Mouse (Mus musculus): Measurements from ENCODE around the gene Polr2j. TPM values are rescaled to one million over a fixed set of nuclear protein-coding genes. Genes with fewer than 3 reads are reported as not detected.
A peak's percentile ranks its signal among the peaks of the same experiment; 100 is the strongest.
"Not testable (repeated sequence)": the region's sequence is repeated elsewhere in the genome, so short reads cannot be mapped to it uniquely, and the experiment has no call there.

Polr2j gene
- polyA plus RNA-seq, 1 experiment from 2014 or later: 233 TPM

DNA sequence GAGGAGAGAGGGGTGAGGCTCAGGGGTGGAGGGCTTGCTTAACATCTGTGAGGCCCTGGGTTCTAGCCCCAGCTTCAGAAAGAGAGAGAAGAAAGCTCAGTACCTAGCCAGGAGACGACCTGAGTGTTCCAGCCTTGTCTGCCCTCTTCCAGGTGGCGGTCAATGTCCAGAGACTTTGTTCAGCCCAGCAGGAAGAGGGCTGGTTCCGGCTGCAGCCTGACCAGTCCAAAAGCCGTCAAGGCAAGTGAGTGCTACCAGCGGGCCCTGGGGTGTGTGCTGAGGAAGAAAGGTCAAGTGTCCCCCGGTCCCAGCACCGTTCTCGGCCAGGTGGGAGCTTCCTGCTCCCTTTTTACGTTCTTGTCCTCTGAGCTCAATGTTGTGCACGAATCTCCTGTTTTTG is 17.9 kb upstream of the Polr2j start:
- Histone ChIP-seq H3K4me1 (ENCODE audit: control insufficient read depth, insufficient read depth, low read length) (no peaks in the 10 kb centered on the region), H3K4me3 (replicated peaks; ENCODE audit: low read depth, low read length) (no peak overlapping the region), H3K9ac (replicated peaks; ENCODE audit: low read length) (no peak overlapping the region), H3K27me3 (ENCODE audit: control insufficient read depth, insufficient read depth, low read length) (peaks cover 8% of the 10 kb centered on the region; the same call in 1 of the 2 replicates), H3K27ac (replicated peaks; ENCODE audit: low read depth, low read length) (no peak overlapping the region), H3K4me2 (ENCODE audit: low read length) (no peak overlapping the region), H3K36me3 (ENCODE audit: control insufficient read depth, insufficient read depth, low read length) (no peaks in the 10 kb centered on the region), H3K9me3 (ENCODE audit: control insufficient read depth, low read length) (no peaks in the 10 kb centered on the region)
- WGBS: 87% methylated on average over 10 of the region's 10 CpGs
- no peak for ATAC-seq (ENCODE audit: low FRiP score, low TSS enrichment)
- no peak for DNase-seq

- Histone ChIP-seq H3K27me3 (ENCODE audit: control insufficient read depth, insufficient read depth, low read length) (peaks cover 13% of the 10 kb centered on the region; the same call in 1 of the 2 replicates), H3K4me2 (ENCODE audit: low read length) (peak overlapping the region; percentile 61), H3K36me3 (ENCODE audit: control insufficient read depth, insufficient read depth, low read length) (0 out of 2 replicates have a peak, but pooled peaks cover 2% of the 10 kb centered on the region), H3K9me3 (ENCODE audit: control insufficient read depth, low read length) (no peaks in the 10 kb centered on the region), H3K27ac (replicated peaks; ENCODE audit: low read depth, low read length) (no peak overlapping the region), H3K4me3 (replicated peaks; ENCODE audit: low read depth, low read length) (peak overlapping the region; percentile 34), H3K4me1 (ENCODE audit: control insufficient read depth, insufficient read depth, low read length) (no peaks in the 10 kb centered on the region), H3K9ac (replicated peaks; ENCODE audit: low read length) (peak overlapping the region; percentile 36; the same call in 1 of the 2 replicates)
- ATAC-seq (ENCODE audit: low FRiP score, low TSS enrichment) (peak; percentile 82), DNase-seq (peak; percentile 92)
- 5% methylated on average over 41 of the region's 41 CpGs for WGBS
These were observed 14.2 kb upstream of the Polr2j start for GRCm38 (mm10) chr5:136102099-136102820.

DNA sequence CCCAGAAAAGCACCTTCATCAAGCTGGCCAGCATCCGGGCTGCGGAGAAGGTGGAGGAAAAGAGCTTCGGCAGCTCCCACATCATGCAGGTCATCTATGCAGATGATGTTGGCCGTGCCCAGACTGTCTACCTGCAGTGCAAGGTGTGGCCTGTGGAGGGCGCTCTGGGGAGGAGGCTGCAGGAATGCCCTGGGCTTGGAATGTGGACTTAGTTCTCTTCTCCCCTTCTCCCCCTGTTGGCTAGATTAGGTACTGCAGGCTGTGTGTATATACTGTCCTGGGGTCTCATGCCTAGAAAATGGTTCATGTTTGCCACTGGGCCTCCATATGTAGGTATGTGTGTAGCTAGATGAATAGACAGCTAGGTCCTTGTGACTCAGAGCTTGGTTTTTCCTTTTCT is 11.9 kb upstream of the Polr2j start:
- Histone ChIP-seq H3K27me3 (ENCODE audit: control insufficient read depth, insufficient read depth, low read length) (peaks cover 13% of the 10 kb centered on the region; the same call in 1 of the 2 replicates), H3K36me3 (ENCODE audit: control insufficient read depth, insufficient read depth, low read length) (0 out of 2 replicates have a peak, but pooled peaks cover 2% of the 10 kb centered on the region), H3K4me3 (replicated peaks; ENCODE audit: low read depth, low read length) (no peak overlapping the region), H3K9me3 (ENCODE audit: control insufficient read depth, low read length) (no peaks in the 10 kb centered on the region), H3K9ac (replicated peaks; ENCODE audit: low read length) (no peak overlapping the region), H3K27ac (replicated peaks; ENCODE audit: low read depth, low read length) (no peak overlapping the region), H3K4me1 (ENCODE audit: control insufficient read depth, insufficient read depth, low read length) (no peaks in the 10 kb centered on the region), H3K4me2 (ENCODE audit: low read length) (no peak overlapping the region)
- 83% methylated on average over 5 of the region's 5 CpGs for WGBS
- ATAC-seq (ENCODE audit: low FRiP score, low TSS enrichment) (no peak), DNase-seq (peak; percentile 26)

DNA sequence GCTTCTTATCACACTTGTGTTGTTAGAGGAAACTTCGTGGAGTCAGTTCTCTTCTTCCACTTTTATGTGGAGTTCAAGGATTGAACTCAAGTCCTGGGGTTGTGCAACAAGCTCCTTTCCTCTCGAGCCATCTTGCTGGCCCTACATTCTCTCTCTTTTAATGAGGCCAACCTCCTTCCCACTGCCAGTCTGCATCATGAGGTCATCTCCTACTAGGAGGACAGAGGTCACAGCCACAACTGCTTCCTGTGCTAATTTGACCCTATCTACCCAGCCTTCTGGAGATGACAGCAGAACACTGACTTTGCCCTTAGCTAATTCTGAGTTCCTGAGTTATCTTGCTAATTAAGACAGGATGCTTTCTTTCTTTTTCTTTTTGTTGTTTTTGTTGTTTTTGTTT is 7.9 kb upstream of the Polr2j start:
- ATAC-seq (ENCODE audit: low FRiP score, low TSS enrichment): no peak
- H3K36me3 ChIP-seq (ENCODE audit: control insufficient read depth, insufficient read depth, low read length): 0 out of 2 replicates have a peak, but pooled peaks cover 2% of the 10 kb centered on the region
- no peak overlapping the region for H3K4me3 ChIP-seq (replicated peaks; ENCODE audit: low read depth, low read length)
- no peak overlapping the region for H3K27ac ChIP-seq (replicated peaks; ENCODE audit: low read depth, low read length)
- DNase-seq: no peak
- no peak overlapping the region for H3K9ac ChIP-seq (replicated peaks; ENCODE audit: low read length)
- no peaks in the 10 kb centered on the region for H3K4me1 ChIP-seq (ENCODE audit: control insufficient read depth, insufficient read depth, low read length)
- H3K27me3 ChIP-seq (ENCODE audit: control insufficient read depth, insufficient read depth, low read length): peaks cover 5% of the 10 kb centered on the region; the same call in 1 of the 2 replicates
- 63% methylated on average over 2 of the region's 2 CpGs for WGBS
- H3K9me3 ChIP-seq (ENCODE audit: control insufficient read depth, low read length): no peaks in the 10 kb centered on the region
- H3K4me2 ChIP-seq (ENCODE audit: low read length): no peak overlapping the region

GRCm38 (mm10) chr5:136109042-136109441 is 7.4 kb upstream of the Polr2j start:
- no peak overlapping the region for H3K9ac ChIP-seq (replicated peaks; ENCODE audit: low read length)
- DNase-seq: no peak
- H3K4me3 ChIP-seq (replicated peaks; ENCODE audit: low read depth, low read length): no peak overlapping the region
- no peak for ATAC-seq (ENCODE audit: low FRiP score, low TSS enrichment)
- H3K4me2 ChIP-seq (ENCODE audit: low read length): no peak overlapping the region
- H3K27me3 ChIP-seq (ENCODE audit: control insufficient read depth, insufficient read depth, low read length): no peaks in the 10 kb centered on the region
- no peaks in the 10 kb centered on the region for H3K4me1 ChIP-seq (ENCODE audit: control insufficient read depth, insufficient read depth, low read length)
- WGBS: 85% methylated on average over 3 of the region's 3 CpGs
- H3K9me3 ChIP-seq (ENCODE audit: control insufficient read depth, low read length): no peaks in the 10 kb centered on the region
- no peak overlapping the region for H3K27ac ChIP-seq (replicated peaks; ENCODE audit: low read depth, low read length)
- H3K36me3 ChIP-seq (ENCODE audit: control insufficient read depth, insufficient read depth, low read length): 0 out of 2 replicates have a peak, but pooled peaks cover 2% of the 10 kb centered on the region

DNA sequence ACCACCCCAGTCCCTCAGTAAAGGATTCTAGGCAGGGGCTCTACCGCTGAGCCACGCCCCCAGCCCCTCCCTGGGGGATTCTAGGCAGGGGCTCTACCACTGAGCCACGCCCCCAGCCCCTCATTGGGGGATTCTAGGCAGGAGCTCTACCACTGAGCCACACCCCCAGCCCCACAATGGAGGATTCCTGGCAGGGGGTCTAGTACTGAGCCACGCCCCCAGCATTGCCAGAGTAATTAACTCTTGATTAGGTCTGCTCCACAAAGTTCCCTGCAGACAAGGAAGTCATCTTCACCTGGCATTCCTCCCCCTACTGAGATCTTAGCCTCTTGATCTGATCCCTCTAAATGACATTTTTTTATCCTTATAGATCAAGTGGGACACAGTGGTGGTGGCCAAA is 2.9 kb upstream of the Polr2j start:
- H3K27ac ChIP-seq (replicated peaks; ENCODE audit: low read depth, low read length); H3K36me3 ChIP-seq (ENCODE audit: control insufficient read depth, insufficient read depth, low read length); H3K9ac ChIP-seq (replicated peaks; ENCODE audit: low read length); H3K27me3 ChIP-seq (ENCODE audit: control insufficient read depth, insufficient read depth, low read length); DNase-seq; H3K4me2 ChIP-seq (ENCODE audit: low read length); H3K4me3 ChIP-seq (replicated peaks; ENCODE audit: low read depth, low read length); H3K9me3 ChIP-seq (ENCODE audit: control insufficient read depth, low read length); ATAC-seq (ENCODE audit: low FRiP score, low TSS enrichment): not testable (repeated sequence)
- peaks cover 14% of the 10 kb centered on the region for H3K4me1 ChIP-seq (ENCODE audit: control insufficient read depth, insufficient read depth, low read length)
- WGBS: 51% methylated on average over 4 of the region's 4 CpGs

DNA sequence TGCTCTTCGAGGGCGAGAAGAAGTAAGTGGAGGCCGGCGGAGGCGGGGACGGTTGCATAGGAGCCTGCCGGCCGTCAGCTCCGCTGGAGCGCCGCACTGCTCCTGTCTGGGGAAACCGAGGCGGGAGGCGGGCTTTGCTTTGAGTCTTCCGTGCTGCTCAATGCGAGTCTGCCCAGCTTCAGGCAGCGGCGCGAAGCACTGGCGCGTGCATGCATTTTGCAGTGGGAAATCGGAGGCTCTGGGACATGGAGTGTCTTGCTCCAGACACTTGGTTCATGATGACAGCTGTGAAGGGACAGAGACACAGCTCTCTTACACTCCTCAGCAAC is 317 bp downstream of the Polr2j start:
- ATAC-seq (ENCODE audit: low FRiP score, low TSS enrichment): peak; percentile 47
- Histone ChIP-seq H3K4me2 (ENCODE audit: low read length) (peak overlapping the region; percentile 88), H3K36me3 (ENCODE audit: control insufficient read depth, insufficient read depth, low read length) (peaks cover 19% of the 10 kb centered on the region), H3K9me3 (ENCODE audit: control insufficient read depth, low read length) (no peaks in the 10 kb centered on the region), H3K4me3 (replicated peaks; ENCODE audit: low read depth, low read length) (peak overlapping the region; percentile 78), H3K27ac (replicated peaks; ENCODE audit: low read depth, low read length) (peak overlapping the region; percentile 70; the same call in 1 of the 2 replicates), H3K4me1 (ENCODE audit: control insufficient read depth, insufficient read depth, low read length) (peaks cover 14% of the 10 kb centered on the region), H3K9ac (replicated peaks; ENCODE audit: low read length) (peak overlapping the region; percentile 74), H3K27me3 (ENCODE audit: control insufficient read depth, insufficient read depth, low read length) (no peaks in the 10 kb centered on the region)
- no peak for DNase-seq
- WGBS: 0% methylated on average over 22 of the region's 22 CpGs

- H3K27ac ChIP-seq (replicated peaks; ENCODE audit: low read depth, low read length): no peak overlapping the region
- H3K4me1 ChIP-seq (ENCODE audit: control insufficient read depth, insufficient read depth, low read length): peaks cover 6% of the 10 kb centered on the region
- H3K9ac ChIP-seq (replicated peaks; ENCODE audit: low read length): no peak overlapping the region
- WGBS: 87% methylated on average over 10 of the region's 10 CpGs
- no peak for ATAC-seq (ENCODE audit: low FRiP score, low TSS enrichment)
- no peak overlapping the region for H3K4me2 ChIP-seq (ENCODE audit: low read length)
- peaks cover 65% of the 10 kb centered on the region for H3K36me3 ChIP-seq (ENCODE audit: control insufficient read depth, insufficient read depth, low read length)
- no peak overlapping the region for H3K4me3 ChIP-seq (replicated peaks; ENCODE audit: low read depth, low read length)
- DNase-seq: no peak
- no peaks in the 10 kb centered on the region for H3K27me3 ChIP-seq (ENCODE audit: control insufficient read depth, insufficient read depth, low read length)
- H3K9me3 ChIP-seq (ENCODE audit: control insufficient read depth, low read length): no peaks in the 10 kb centered on the region
These were observed 5.7 kb downstream of the Polr2j start for GRCm38 (mm10) chr5:136122165-136122564.
